Mouse (Mus musculus) CH12.LX (cell line): ENCODE measurements around the gene 1700012B07Rik.

ENCODE experiments used
- EP300 ChIP-seq: IDR thresholded peaks from 2 replicates; pipeline ENCODE4 v1.6.1; 2011; ENCODE audit warnings: low read length, improper control_type of control experiment
- MAFK ChIP-seq: IDR thresholded peaks from 2 replicates; pipeline ENCODE4 v1.6.1; 2011; ENCODE audit warnings: low read length, improper control_type of control experiment; ENCODE audit not compliant: insufficient replicate concordance
- MAZ ChIP-seq: IDR thresholded peaks from 2 replicates; pipeline ENCODE4 v1.6.1; 2012; ENCODE audit warnings: low read depth, mild to moderate bottlenecking, inconsistent platforms, low read length, improper control_type of control experiment, moderate library complexity
- POLR2A ChIP-seq: IDR thresholded peaks from 2 replicates; pipeline ENCODE4 v1.6.1; 2011; ENCODE audit warnings: low read depth, mild to moderate bottlenecking, improper control_type of control experiment, low read length
- ZNF384 ChIP-seq: IDR thresholded peaks from 2 replicates; pipeline ENCODE4 v1.6.1; 2012; ENCODE audit warnings: low read depth, low read length, improper control_type of control experiment, inconsistent platforms

GRCm38 (mm10) chr11:109876767-109877166 is 48.9 kb upstream of the 1700012B07Rik start:
- TF ChIP-seq POLR2A (no peak), MAFK (no peak), MAZ (no peak), ZNF384 (no peak), EP300 (no peak)
